Mouse (Mus musculus): Measurements from ENCODE around the gene Cox17.

DNA sequence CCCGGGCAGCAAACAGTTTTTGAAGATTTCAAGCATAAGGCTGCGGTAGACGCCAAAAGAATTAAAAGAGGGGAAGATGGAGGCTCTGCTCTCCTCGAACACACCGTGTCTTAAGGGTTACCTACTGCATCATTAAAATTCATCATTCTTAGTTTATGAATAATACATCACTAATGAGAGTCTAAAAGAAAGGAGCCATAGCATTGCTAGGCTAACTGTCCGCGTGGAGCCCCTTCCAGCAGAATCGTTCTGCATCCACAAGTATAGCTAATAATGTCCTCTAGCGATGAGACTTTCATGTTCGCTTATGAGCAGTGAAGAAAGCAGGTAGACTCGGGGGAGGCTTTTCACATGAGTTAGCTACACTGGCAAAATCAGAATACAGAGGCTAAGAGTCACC lies 38.6 kb upstream of the Cox17 start:
- TF ChIP-seq CTCF (IDR thresholded peaks at IDR 0.05; ENCODE audit: low read depth, low read length) (no peak), POLR2A (IDR thresholded peaks at IDR 0.05; ENCODE audit: borderline replicate concordance, low read depth, low read length) (no peak)

Measured in bone marrow macrophage, adult 2 months (primary cell).